Mouse (Mus musculus) granulocyte monocyte progenitor cell, adult 5-6 weeks (primary cell): ENCODE data around the gene Zc3hc1. TPM values are rescaled to one million over a fixed set of nuclear protein-coding genes. Genes with fewer than 3 reads are reported as not detected.

Experiments used
- ATAC-seq: replicated peaks from 2 replicates; pipeline ENCODE4 v1.8.0; 2016; ENCODE audit warnings: mild to moderate bottlenecking, moderate TSS enrichment, inconsistent platforms; ENCODE audit not compliant: poor library complexity, severe bottlenecking
- total RNA-seq, 2 experiments: library from RNA; stranded (forward) in 1 of 2; stranded (reverse) in 1 of 2; fragments of 200-712, 200-1000 nt in 1 of 2; fragments of >200 nt in 1 of 2; fragmentation: Nextera tagmentation in 1 of 2; gene quantifications; 2 replicates each; pipeline ENCODE4 v1.2.3; 2014 to 2017

Zc3hc1 gene
- total RNA-seq, 2 experiments from 2014 or later, result 37.9 to 40.6 TPM

- peak; percentile 97 for ATAC-seq
Observed at GRCm38 (mm10) chr6:30325932-30326501, 64.8 kb downstream of the Zc3hc1 start.

DNA sequence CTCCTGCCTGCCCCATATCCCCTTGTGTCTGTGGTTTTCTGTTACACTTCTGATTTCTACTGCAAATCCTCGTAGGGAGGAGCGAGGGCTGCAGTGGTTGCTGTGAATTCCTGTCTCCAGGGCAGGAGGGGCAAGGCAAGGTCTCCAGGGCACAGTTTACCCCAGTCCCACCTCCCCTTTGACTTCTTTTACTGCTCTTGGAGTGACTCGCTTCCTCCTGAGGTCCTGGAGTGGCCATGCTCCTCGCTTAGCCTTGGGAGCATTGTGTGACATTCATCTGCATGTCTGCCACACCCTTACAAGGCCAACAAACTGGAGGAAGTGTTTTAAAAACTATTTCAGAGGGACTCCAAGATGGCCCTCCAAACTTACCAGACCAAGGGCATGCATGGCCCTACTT, 69.8 kb downstream of the Zc3hc1 start:
- peak; percentile 12 for ATAC-seq

GRCm38 (mm10) chr6:30319216-30319615, 71.6 kb downstream of the Zc3hc1 start:
- no peak for ATAC-seq

Other genes with a start within 250 kb of the Zc3hc1 start
- gene Ube2h, start 86.5 kb downstream of the Zc3hc1 start, total RNA-seq (2014; fragmentation: Nextera tagmentation), result 6.4 and 7.9 TPM in 2 replicates
- 4.4 and 6.5 TPM in 2 replicates for gene Ube2h, start 86.5 kb downstream of the Zc3hc1 start, total RNA-seq (2017)
- 30.9 and 31.9 TPM in 2 replicates for gene Klhdc10, start 10.8 kb upstream of the Zc3hc1 start, total RNA-seq (2014; fragmentation: Nextera tagmentation)
- gene Klhdc10, start 10.8 kb upstream of the Zc3hc1 start, total RNA-seq (2017), result 52.7 and 57.6 TPM in 2 replicates
- 45.0 and 65.8 TPM in 2 replicates for gene Tmem209, start 118.8 kb upstream of the Zc3hc1 start, total RNA-seq (2014; fragmentation: Nextera tagmentation)
- gene Tmem209, start 118.8 kb upstream of the Zc3hc1 start, total RNA-seq (2017), result 34.0 and 38.2 TPM in 2 replicates
- gene Ssmem1, start 118.8 kb upstream of the Zc3hc1 start, total RNA-seq (2014; fragmentation: Nextera tagmentation), result not detected in 2 replicates
- gene Ssmem1, start 118.8 kb upstream of the Zc3hc1 start, total RNA-seq (2017), result 0.21 TPM in 1 of 2 replicates, not detected in the other
- gene Cpa2, start 150.6 kb upstream of the Zc3hc1 start, total RNA-seq (2014; fragmentation: Nextera tagmentation), result not detected in 2 replicates
- gene Cpa2, start 150.6 kb upstream of the Zc3hc1 start, total RNA-seq (2017), result 0.30 and 1.1 TPM in 2 replicates
- not detected in 2 replicates for gene Cpa4, start 177.3 kb upstream of the Zc3hc1 start, total RNA-seq (2014; fragmentation: Nextera tagmentation)
- gene Cpa4, start 177.3 kb upstream of the Zc3hc1 start, total RNA-seq (2017), result not detected in 2 replicates
- not detected in 2 replicates for gene Cpa5, start 220.0 kb upstream of the Zc3hc1 start, total RNA-seq (2014; fragmentation: Nextera tagmentation)
- gene Cpa5, start 220.0 kb upstream of the Zc3hc1 start, total RNA-seq (2017), result not detected in 2 replicates
- not detected in 2 replicates for gene Cpa1, start 248.2 kb upstream of the Zc3hc1 start, total RNA-seq (2014; fragmentation: Nextera tagmentation)
- gene Cpa1, start 248.2 kb upstream of the Zc3hc1 start, total RNA-seq (2017), result not detected in 2 replicates